Mouse (Mus musculus): ENCODE measurements around the gene Ubald2.

DNA sequence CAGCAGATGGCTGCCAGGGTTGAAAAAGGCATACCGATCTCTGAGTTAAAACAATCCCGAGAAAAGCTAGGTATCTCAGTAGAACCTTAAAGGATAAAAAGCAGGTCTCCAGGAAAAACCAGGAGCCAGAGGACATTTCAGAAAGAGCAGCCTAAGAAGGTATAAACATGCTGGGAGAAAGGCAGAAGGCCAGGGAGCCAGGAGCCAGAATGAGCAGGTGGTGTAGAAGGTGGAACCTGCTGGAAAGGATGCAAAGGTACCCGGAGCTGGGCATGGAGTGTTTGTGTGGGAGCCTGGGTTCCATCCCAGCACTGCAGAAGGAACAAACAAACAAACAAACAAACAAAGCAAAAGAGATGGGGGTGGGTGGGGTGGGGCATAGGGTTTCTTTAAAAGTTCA lies 15.4 kb downstream of the Ubald2 start:
- TF ChIP-seq CTCF (IDR thresholded peaks at IDR 0.05) (no peak), EP300 (IDR thresholded peaks at IDR 0.05) (no peak)
